Mouse (Mus musculus): ENCODE measurements around the gene Zdhhc1. TPM values are rescaled to one million over a fixed set of nuclear protein-coding genes. Genes with fewer than 3 reads are reported as not detected.

Zdhhc1 gene
- total and polyA plus RNA-seq, 3 experiments = 4.9 to 11.5 TPM; not detected in 1

- peaks cover 4 to 8% of the 10 kb centered on the region in 2 experiments for H3K4me1 ChIP-seq (ENCODE audit: control insufficient read depth in 1 of 2, insufficient read depth in 2 of 2, low read length in 2 of 2)
- no peaks in the 10 kb centered on the region for H3K9me3 ChIP-seq (replicated peaks; ENCODE audit: insufficient read depth, low read length)
- no peak overlapping the region for H3K4me3 ChIP-seq (ENCODE audit: control insufficient read depth in 1 of 2, insufficient read depth in 1 of 2, low read depth in 2 of 2, low read length in 2 of 2)
- TF ChIP-seq CHD2 (IDR thresholded peaks at IDR 0.05; ENCODE audit: low read length) (no peak), POLR2AphosphoS2 (IDR thresholded peaks at IDR 0.05; ENCODE audit: low read length) (no peak), HCFC1 (IDR thresholded peaks at IDR 0.05; ENCODE audit: low read depth, low read length) (no peak), UBTF (IDR thresholded peaks at IDR 0.05; ENCODE audit: borderline replicate concordance, insufficient read depth, low read depth, low read length) (no peak), TAL1 (IDR thresholded peaks at IDR 0.05; ENCODE audit: low read length) (no peak), TCF12 (IDR thresholded peaks at IDR 0.05; ENCODE audit: low read depth, low read length) (no peak), NRF1 (IDR thresholded peaks at IDR 0.05; ENCODE audit: insufficient read depth, low read depth, low read length, poor library complexity, severe bottlenecking) (no peak), JUND (IDR thresholded peaks at IDR 0.05; ENCODE audit: low read depth, low read length) (no peak), MAX (IDR thresholded peaks at IDR 0.05; ENCODE audit: low read length) (no peak), MAFK (IDR thresholded peaks at IDR 0.05; ENCODE audit: borderline replicate concordance, low read depth, low read length) (no peak), MYB (IDR thresholded peaks at IDR 0.05; ENCODE audit: low read depth, low read length) (no peak), GATA1 (IDR thresholded peaks at IDR 0.05; ENCODE audit: low read depth, low read length) (no peak), TBP (IDR thresholded peaks at IDR 0.05; ENCODE audit: low read depth, low read length) (no peak)
- no peak overlapping the region for H3K27ac ChIP-seq (ENCODE audit: control insufficient read depth, low read depth, low read length)
- DNase-seq (ENCODE audit: low read depth, low spot score) = no peak
- no peaks in the 10 kb centered on the region; a peak in 1 of 4 replicates for H3K36me3 ChIP-seq (ENCODE audit: control insufficient read depth in 1 of 2, insufficient read depth in 2 of 2, low read length in 2 of 2)
- no peaks in the 10 kb centered on the region for H3K79me2 ChIP-seq (ENCODE audit: control insufficient read depth, insufficient read depth, low read length, poor library complexity)
- no peak overlapping the region for H3K9ac ChIP-seq (ENCODE audit: control insufficient read depth, low read depth, low read length, poor library complexity, severe bottlenecking)
- H3K27me3 ChIP-seq (ENCODE audit: control insufficient read depth in 1 of 2, insufficient read depth in 2 of 2, low read length in 2 of 2) = no peaks in the 10 kb centered on the region
Observed at GRCm38 (mm10) chr8:105506977-105507376, 10.3 kb upstream of the Zdhhc1 start.

DNA sequence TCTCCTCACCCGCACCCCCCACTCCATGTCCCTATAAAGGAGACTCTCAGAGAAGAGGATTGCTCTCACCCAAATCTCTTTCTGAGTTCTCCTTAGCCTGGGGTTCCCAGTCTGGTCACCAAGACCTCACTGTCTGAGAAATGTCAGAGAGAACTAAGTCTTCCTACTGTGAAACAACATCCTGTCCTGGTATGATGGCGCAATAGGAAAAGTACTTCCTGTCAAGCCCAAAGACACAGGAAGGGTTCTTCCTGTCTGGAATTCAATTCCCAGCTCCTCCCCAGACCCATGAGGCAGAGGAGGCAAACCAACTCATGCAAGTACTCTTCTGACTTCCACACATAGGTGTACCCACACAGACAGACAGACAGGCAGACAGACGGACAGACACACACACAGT is 7.9 kb upstream of the Zdhhc1 start:
- Histone ChIP-seq H3K79me2 (ENCODE audit: control insufficient read depth, insufficient read depth, low read length, poor library complexity) (no peaks in the 10 kb centered on the region), H3K9me3 (replicated peaks; ENCODE audit: insufficient read depth, low read length) (no peaks in the 10 kb centered on the region), H3K4me1 (ENCODE audit: control insufficient read depth in 1 of 2, insufficient read depth in 2 of 2, low read length in 2 of 2) (peaks cover 0 to under 1% of the 10 kb centered on the region in 2 experiments; a peak in 2 of 4 replicates), H3K27ac (ENCODE audit: control insufficient read depth, low read depth, low read length) (no peak overlapping the region), H3K27me3 (ENCODE audit: control insufficient read depth in 1 of 2, insufficient read depth in 2 of 2, low read length in 2 of 2) (no peaks in the 10 kb centered on the region), H3K4me3 (ENCODE audit: control insufficient read depth in 1 of 2, insufficient read depth in 1 of 2, low read depth in 2 of 2, low read length in 2 of 2) (no peak overlapping the region), H3K9ac (ENCODE audit: control insufficient read depth, low read depth, low read length, poor library complexity, severe bottlenecking) (no peak overlapping the region), H3K36me3 (ENCODE audit: control insufficient read depth in 1 of 2, insufficient read depth in 2 of 2, low read length in 2 of 2) (peaks cover 0 to 2% of the 10 kb centered on the region in 2 experiments; a peak in 1 of 4 replicates)
- no peak for DNase-seq (ENCODE audit: low read depth, low spot score)
- TF ChIP-seq POLR2AphosphoS5 (IDR thresholded peaks at IDR 0.05; ENCODE audit: borderline replicate concordance, low read depth, low read length) (no peak), KAT2A (conservative IDR thresholded peaks at IDR 0.05; ENCODE audit: low read depth, low read length) (no peak), MAX (IDR thresholded peaks at IDR 0.05; ENCODE audit: low read length) (no peak), GABPA (IDR thresholded peaks at IDR 0.05; ENCODE audit: low read depth, low read length) (no peak), HCFC1 (IDR thresholded peaks at IDR 0.05; ENCODE audit: low read depth, low read length) (no peak), TCF12 (IDR thresholded peaks at IDR 0.05; ENCODE audit: low read depth, low read length) (no peak), USF2 (IDR thresholded peaks at IDR 0.05; ENCODE audit: borderline replicate concordance in 1 of 2, insufficient read depth in 1 of 2, low read depth in 1 of 2, low read length in 2 of 2) (no peak), BHLHE40 (IDR thresholded peaks at IDR 0.05; ENCODE audit: borderline replicate concordance, low read depth, low read length) (no peak), CHD2 (IDR thresholded peaks at IDR 0.05; ENCODE audit: low read length) (no peak), TAL1 (IDR thresholded peaks at IDR 0.05; ENCODE audit: low read length) (no peak), MXI1 (IDR thresholded peaks at IDR 0.05; ENCODE audit: low read depth, low read length) (no peak), ZKSCAN1 (IDR thresholded peaks at IDR 0.05; ENCODE audit: low read depth, low read length) (no peak), POLR2AphosphoS2 (IDR thresholded peaks at IDR 0.05; ENCODE audit: low read length) (no peak), MYB (IDR thresholded peaks at IDR 0.05; ENCODE audit: low read depth, low read length) (no peak), EP300 (IDR thresholded peaks at IDR 0.05; ENCODE audit: low read depth in 1 of 2, low read length in 2 of 2) (no peak), SMC3 (IDR thresholded peaks at IDR 0.05; ENCODE audit: low read depth, low read length) (no peak), POLR2A (IDR thresholded peaks at IDR 0.05; ENCODE audit: control insufficient read depth in 1 of 2, insufficient read depth in 1 of 2, low read depth in 1 of 2, low read length in 2 of 2, poor library complexity in 1 of 2) (no peak)

All from MEL (cell line).